Mouse (Mus musculus): ENCODE measurements around the gene Xlr5b. TPM values are rescaled to one million over a fixed set of nuclear protein-coding genes. Genes with fewer than 3 reads are reported as not detected.

Gene Xlr5b
- polyA plus RNA-seq (2015; fragmentation: Illumina TruSeq; extraction: RNeasy Lipid Tissue Mini Kit (QIAGEN cat#74804); ENCODE audit: low read depth, low replicate concordance): not detected

DNA sequence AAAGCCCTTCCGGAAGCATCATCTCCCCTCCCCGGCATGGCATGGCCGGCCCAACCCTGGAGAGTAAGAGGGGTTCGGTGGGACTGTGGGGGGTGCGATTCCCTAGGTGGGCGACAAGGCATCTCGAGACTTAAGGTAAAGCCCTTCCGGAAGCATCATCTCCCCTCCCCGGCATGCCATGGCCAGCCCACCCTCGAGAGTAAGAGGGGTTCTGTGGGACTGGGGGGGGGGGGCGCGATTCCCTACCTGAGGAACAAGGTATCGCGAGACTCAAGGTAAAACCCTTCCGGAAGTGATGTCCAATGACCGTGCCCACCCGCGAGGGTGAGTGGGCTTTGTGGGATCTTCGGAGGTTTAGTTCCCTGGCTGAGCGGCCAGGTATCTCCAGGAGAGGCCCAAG, at the start of gene Xlr5b:
TSS of gene Xlr5b (plus strand) at position 301 of the 400 bp plus-strand sequence.

DNA sequence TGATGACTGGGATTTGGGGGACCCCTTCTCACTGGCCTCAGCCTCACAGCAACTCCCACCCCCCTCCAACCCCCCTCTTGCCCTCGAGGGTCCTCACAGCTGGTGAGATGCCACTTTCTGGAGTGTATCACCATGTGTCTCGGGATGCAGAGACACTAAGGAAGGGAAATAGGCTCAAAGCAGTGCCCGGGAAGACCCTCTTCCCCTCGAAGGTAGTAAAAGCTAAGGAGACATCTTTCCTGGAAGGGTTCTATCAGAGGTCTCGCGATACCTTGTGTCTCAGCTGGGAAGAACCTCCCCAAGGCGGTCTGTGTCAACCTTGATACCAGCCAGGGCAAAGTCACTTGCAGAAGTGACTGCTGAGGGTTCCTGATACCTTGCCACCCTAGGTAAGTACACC, 31.8 kb upstream of the Xlr5b start, which contains the start of gene Gm14685:
TSS of gene Gm14685 (plus strand) at position 301 of the 400 bp plus-strand sequence.

DNA sequence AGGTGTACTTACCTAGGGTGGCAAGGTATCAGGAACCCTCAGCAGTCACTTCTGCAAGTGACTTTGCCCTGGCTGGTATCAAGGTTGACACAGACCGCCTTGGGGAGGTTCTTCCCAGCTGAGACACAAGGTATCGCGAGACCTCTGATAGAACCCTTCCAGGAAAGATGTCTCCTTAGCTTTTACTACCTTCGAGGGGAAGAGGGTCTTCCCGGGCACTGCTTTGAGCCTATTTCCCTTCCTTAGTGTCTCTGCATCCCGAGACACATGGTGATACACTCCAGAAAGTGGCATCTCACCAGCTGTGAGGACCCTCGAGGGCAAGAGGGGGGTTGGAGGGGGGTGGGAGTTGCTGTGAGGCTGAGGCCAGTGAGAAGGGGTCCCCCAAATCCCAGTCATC, 754 bp downstream of the Xlr5b start, which contains the start of gene DXBay18:
TSS of gene DXBay18 (minus strand) at position 101 of the 400 bp plus-strand sequence.

DNA sequence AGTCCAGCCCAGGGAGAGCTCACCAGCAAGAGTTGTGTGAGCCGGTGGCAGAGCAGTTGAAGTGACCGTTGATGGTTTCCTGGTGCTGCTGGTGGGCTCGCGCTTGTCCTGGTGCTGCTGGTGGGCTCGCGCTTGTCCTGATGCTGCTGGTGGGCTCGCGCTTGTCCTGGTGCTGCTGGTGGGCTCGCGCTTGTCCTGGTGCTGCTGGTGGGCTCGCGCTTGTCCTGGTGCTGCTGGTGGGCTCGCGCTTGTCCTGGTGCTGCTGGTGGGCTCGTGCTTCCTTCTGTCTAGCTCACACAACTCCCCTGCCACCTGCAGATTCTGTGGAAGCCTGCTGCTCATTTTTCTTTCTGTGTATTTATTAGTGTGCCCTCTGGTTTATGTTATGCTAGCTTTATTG, 28.3 kb downstream of the Xlr5b start, which contains the start of gene Spin2d:
TSS of gene Spin2d (minus strand) at position 101 of the 400 bp plus-strand sequence.

DNA sequence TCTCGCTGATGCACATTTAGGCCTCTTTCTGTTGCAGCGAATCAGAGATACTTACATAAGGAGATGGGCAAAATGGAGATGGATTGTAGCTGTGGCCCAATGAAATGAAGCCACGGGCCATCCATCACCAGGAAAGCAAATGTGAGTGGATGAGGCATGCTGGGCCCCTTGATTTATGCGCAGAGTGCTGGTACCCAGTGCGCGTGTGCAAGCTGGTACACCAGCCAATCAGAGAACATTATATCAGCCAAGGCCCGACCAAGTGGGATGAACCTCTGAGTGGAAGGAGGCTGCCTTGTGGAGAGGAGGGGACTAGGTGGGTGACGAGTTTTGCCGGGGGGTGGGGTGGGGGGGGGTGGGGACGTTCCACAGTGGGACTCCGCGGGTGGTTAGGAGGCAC, 43.3 kb downstream of the Xlr5b start, which contains the start of gene Xlr3b:
TSS of gene Xlr3b (plus strand) at position 274 of the 400 bp plus-strand sequence.

Other genes starting within 250 kb of the Xlr5b start
- gene Cetn2, start 230.4 kb upstream of the Xlr5b start, polyA plus RNA-seq (2015; fragmentation: Illumina TruSeq; extraction: RNeasy Lipid Tissue Mini Kit (QIAGEN cat#74804); ENCODE audit: low read depth, low replicate concordance): 83.1 TPM
- 27.0 TPM for gene Nsdhl, start 230.2 kb upstream of the Xlr5b start, polyA plus RNA-seq (2015; fragmentation: Illumina TruSeq; extraction: RNeasy Lipid Tissue Mini Kit (QIAGEN cat#74804); ENCODE audit: low read depth, low replicate concordance)
- 1.7 TPM for gene Zfp185, start 161.5 kb upstream of the Xlr5b start, polyA plus RNA-seq (2015; fragmentation: Illumina TruSeq; extraction: RNeasy Lipid Tissue Mini Kit (QIAGEN cat#74804); ENCODE audit: low read depth, low replicate concordance)
- gene Pnma5, start 111.7 kb upstream of the Xlr5b start, polyA plus RNA-seq (2015; fragmentation: Illumina TruSeq; extraction: RNeasy Lipid Tissue Mini Kit (QIAGEN cat#74804); ENCODE audit: low read depth, low replicate concordance): 0.19 TPM
- 13.7 TPM for gene Pnma3, start 84.0 kb upstream of the Xlr5b start, polyA plus RNA-seq (2015; fragmentation: Illumina TruSeq; extraction: RNeasy Lipid Tissue Mini Kit (QIAGEN cat#74804); ENCODE audit: low read depth, low replicate concordance)
- gene Xlr4a, start 66.3 kb upstream of the Xlr5b start, polyA plus RNA-seq (2015; fragmentation: Illumina TruSeq; extraction: RNeasy Lipid Tissue Mini Kit (QIAGEN cat#74804); ENCODE audit: low read depth, low replicate concordance): not detected
- gene Xlr3a, start 51.7 kb upstream of the Xlr5b start, polyA plus RNA-seq (2015; fragmentation: Illumina TruSeq; extraction: RNeasy Lipid Tissue Mini Kit (QIAGEN cat#74804); ENCODE audit: low read depth, low replicate concordance): 2.1 TPM
- not detected for gene Gm14685, start 31.7 kb upstream of the Xlr5b start, polyA plus RNA-seq (2015; fragmentation: Illumina TruSeq; extraction: RNeasy Lipid Tissue Mini Kit (QIAGEN cat#74804); ENCODE audit: low read depth, low replicate concordance)
- 0.70 TPM for gene DXBay18, start 654 bp downstream of the Xlr5b start, polyA plus RNA-seq (2015; fragmentation: Illumina TruSeq; extraction: RNeasy Lipid Tissue Mini Kit (QIAGEN cat#74804); ENCODE audit: low read depth, low replicate concordance)
- not detected for gene Spin2d, start 28.2 kb downstream of the Xlr5b start, polyA plus RNA-seq (2015; fragmentation: Illumina TruSeq; extraction: RNeasy Lipid Tissue Mini Kit (QIAGEN cat#74804); ENCODE audit: low read depth, low replicate concordance)
- 1.9 TPM for gene Xlr3b, start 43.4 kb downstream of the Xlr5b start, polyA plus RNA-seq (2015; fragmentation: Illumina TruSeq; extraction: RNeasy Lipid Tissue Mini Kit (QIAGEN cat#74804); ENCODE audit: low read depth, low replicate concordance)
- 0.74 TPM for gene Xlr4b, start 65.5 kb downstream of the Xlr5b start, polyA plus RNA-seq (2015; fragmentation: Illumina TruSeq; extraction: RNeasy Lipid Tissue Mini Kit (QIAGEN cat#74804); ENCODE audit: low read depth, low replicate concordance)
- gene F8a, start 79.5 kb downstream of the Xlr5b start, polyA plus RNA-seq (2015; fragmentation: Illumina TruSeq; extraction: RNeasy Lipid Tissue Mini Kit (QIAGEN cat#74804); ENCODE audit: low read depth, low replicate concordance): 14.6 TPM
- gene Xlr4c, start 94.3 kb downstream of the Xlr5b start, polyA plus RNA-seq (2015; fragmentation: Illumina TruSeq; extraction: RNeasy Lipid Tissue Mini Kit (QIAGEN cat#74804); ENCODE audit: low read depth, low replicate concordance): not detected
- gene Xlr3c, start 116.6 kb downstream of the Xlr5b start, polyA plus RNA-seq (2015; fragmentation: Illumina TruSeq; extraction: RNeasy Lipid Tissue Mini Kit (QIAGEN cat#74804); ENCODE audit: low read depth, low replicate concordance): not detected
- not detected for gene Xlr5a, start 144.2 kb downstream of the Xlr5b start, polyA plus RNA-seq (2015; fragmentation: Illumina TruSeq; extraction: RNeasy Lipid Tissue Mini Kit (QIAGEN cat#74804); ENCODE audit: low read depth, low replicate concordance)
- gene Xlr5c, start 144.2 kb downstream of the Xlr5b start, polyA plus RNA-seq (2015; fragmentation: Illumina TruSeq; extraction: RNeasy Lipid Tissue Mini Kit (QIAGEN cat#74804); ENCODE audit: low read depth, low replicate concordance): not detected
- gene Gm45015, start 188.0 kb downstream of the Xlr5b start, polyA plus RNA-seq (2015; fragmentation: Illumina TruSeq; extraction: RNeasy Lipid Tissue Mini Kit (QIAGEN cat#74804); ENCODE audit: low read depth, low replicate concordance): not detected
- gene Zfp275, start 193.8 kb downstream of the Xlr5b start, polyA plus RNA-seq (2015; fragmentation: Illumina TruSeq; extraction: RNeasy Lipid Tissue Mini Kit (QIAGEN cat#74804); ENCODE audit: low read depth, low replicate concordance): 13.9 TPM
- 0.19 TPM for gene Gm18336, start 249.9 kb downstream of the Xlr5b start, polyA plus RNA-seq (2015; fragmentation: Illumina TruSeq; extraction: RNeasy Lipid Tissue Mini Kit (QIAGEN cat#74804); ENCODE audit: low read depth, low replicate concordance)

Data from brain, adult 10 weeks (tissue).